Mouse (Mus musculus): ENCODE data around the gene Cpne5. TPM values are rescaled to one million over a fixed set of nuclear protein-coding genes. Genes with fewer than 3 reads are reported as not detected.

The Cpne5 gene
- total RNA-seq, 1 experiment from 2014 or later, result 1.9 TPM

- no peak for ATAC-seq (replicated peaks in 1 of 2; ENCODE audit: insufficient read depth in 1 of 2, low FRiP score in 2 of 2, low TSS enrichment in 1 of 2, low read depth in 1 of 2, poor library complexity in 2 of 2, severe bottlenecking in 2 of 2)
These were observed 54.8 kb downstream of the Cpne5 start for GRCm38 (mm10) chr17:29183162-29183561.

DNA sequence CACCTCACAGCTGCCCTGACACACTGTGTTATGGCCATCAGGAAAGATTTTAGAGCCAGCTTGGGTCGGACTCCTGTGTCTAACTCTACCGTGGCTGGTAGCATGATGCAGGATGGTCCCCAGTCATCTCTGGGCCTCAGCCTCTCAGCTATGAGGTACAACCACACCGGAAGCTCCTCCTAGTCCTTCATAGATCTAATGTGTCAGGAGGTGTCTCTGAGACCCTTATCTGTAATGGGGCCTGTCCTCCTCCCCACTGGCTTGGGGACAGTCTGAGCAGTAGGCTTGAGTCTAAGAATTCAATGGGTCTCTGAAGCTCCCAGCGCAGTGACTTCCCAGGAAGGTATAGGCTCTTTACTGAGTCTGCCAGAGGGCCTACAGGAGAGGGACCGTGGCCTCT, 56.2 kb downstream of the Cpne5 start:
- no peak for ATAC-seq (replicated peaks in 1 of 2; ENCODE audit: insufficient read depth in 1 of 2, low FRiP score in 2 of 2, low TSS enrichment in 1 of 2, low read depth in 1 of 2, poor library complexity in 2 of 2, severe bottlenecking in 2 of 2)

- no peak for ATAC-seq (replicated peaks in 1 of 2; ENCODE audit: insufficient read depth in 1 of 2, low FRiP score in 2 of 2, low TSS enrichment in 1 of 2, low read depth in 1 of 2, poor library complexity in 2 of 2, severe bottlenecking in 2 of 2)
These were observed 57.4 kb downstream of the Cpne5 start for GRCm38 (mm10) chr17:29180406-29181127.

DNA sequence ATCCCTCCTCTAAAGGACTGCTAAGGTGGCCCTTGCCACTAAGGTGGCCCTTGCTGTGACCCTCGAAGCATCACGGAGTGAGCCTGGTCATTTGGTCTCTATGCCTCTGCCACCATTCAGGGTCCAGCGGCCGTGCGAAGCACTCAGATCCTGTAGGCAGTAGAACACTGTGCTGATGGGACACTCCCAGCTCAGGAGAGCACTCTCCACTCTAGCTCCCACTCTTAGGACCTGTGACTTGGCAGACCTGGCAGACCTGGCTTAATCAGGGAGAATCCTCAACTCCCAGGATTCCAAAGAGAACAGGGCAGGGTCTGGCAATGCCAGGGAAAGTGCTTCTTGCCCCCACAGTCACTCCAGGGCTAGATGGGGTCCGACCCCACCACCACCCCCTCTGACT, 58.0 kb downstream of the Cpne5 start:
- no peak for ATAC-seq (replicated peaks in 1 of 2; ENCODE audit: insufficient read depth in 1 of 2, low FRiP score in 2 of 2, low TSS enrichment in 1 of 2, low read depth in 1 of 2, poor library complexity in 2 of 2, severe bottlenecking in 2 of 2)

- no peak for ATAC-seq (replicated peaks in 1 of 2; ENCODE audit: insufficient read depth in 1 of 2, low FRiP score in 2 of 2, low TSS enrichment in 1 of 2, low read depth in 1 of 2, poor library complexity in 2 of 2, severe bottlenecking in 2 of 2)
These were observed 59.4 kb downstream of the Cpne5 start for GRCm38 (mm10) chr17:29178503-29179059.

DNA sequence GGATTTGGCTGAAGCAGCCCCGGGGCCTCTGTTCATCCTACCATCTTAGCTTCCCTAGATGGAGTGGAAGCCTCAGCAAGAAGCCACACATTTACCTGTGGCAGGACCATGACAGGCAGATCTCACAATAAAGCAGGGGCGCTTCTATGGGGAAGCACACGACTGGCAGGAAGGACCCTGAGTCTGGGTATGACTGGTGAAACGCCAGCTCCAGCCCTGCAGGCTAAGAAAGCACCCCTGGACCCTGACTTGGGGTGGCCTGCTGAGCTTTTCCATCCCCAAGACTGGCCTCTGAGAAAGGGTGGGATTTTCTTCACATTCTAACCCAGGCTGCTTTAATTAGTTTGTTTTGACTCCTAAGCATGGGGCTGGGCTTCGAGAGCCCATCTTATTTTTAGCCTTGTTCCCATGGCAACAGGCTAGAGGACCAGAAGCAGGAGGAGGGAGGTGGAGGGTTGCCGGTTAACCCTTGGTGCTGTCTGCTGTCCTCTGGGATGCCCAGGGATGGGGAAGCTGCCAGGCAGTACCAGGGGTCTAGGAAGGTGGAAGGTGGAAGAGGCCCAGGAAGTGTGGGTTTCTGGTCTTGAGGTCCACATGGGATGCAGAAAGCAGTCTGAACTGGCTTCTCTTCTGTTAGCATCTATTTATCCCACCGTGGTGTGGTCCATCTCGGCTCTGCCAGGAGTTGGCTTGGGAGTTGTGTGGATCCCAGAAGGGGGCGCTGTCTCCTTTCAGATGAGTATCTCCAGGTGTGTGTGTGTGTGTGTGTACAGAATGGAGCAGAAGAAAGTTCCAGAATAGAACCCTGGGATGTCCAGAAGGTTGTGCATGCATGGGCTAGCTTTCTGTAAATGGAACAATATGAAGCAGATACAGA, 61.3 kb downstream of the Cpne5 start:
- no peak for ATAC-seq (replicated peaks in 1 of 2; ENCODE audit: insufficient read depth in 1 of 2, low FRiP score in 2 of 2, low TSS enrichment in 1 of 2, low read depth in 1 of 2, poor library complexity in 2 of 2, severe bottlenecking in 2 of 2)

DNA sequence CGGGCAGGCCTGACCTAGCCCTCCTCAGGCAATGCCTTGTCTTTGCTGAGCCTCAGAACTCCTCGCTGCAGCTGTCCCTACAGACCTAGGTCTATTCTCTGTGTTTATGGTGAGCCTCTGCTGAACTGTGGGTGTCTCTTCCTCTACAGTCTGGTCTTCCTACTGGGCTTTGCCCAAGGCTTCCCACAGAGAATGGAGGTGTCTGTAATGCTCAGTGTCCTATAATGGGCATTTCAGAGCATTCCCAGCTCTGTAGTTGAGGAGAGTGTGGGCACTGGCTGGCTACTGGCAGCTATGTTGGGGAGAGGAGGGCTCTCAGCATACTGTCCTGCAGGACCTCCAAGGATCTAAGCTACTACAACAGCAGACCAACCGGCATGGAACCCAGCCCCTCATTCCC, 62.3 kb downstream of the Cpne5 start:
- ATAC-seq (replicated peaks in 1 of 2; ENCODE audit: insufficient read depth in 1 of 2, low FRiP score in 2 of 2, low TSS enrichment in 1 of 2, low read depth in 1 of 2, poor library complexity in 2 of 2, severe bottlenecking in 2 of 2), result no peak

DNA sequence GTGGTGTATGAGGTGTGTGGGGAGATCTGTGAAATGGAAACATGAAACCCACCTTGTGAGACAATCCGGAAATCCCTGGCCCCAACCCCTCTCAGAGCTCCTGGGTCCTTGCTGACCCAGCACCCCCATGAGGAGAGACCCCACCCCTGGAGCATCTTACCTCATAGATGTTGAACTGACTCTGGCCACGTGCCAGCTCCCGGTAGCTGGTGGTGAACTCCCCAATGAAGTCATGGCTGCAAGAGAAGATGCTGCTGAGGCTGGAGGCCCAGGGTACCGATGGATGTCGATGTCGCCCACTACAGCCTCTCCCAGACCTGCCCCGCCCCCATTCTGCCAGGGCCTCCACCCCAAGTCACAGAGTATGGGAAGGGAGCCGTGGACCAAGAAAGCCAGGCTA, 64.8 kb downstream of the Cpne5 start:
- ATAC-seq (replicated peaks in 1 of 2; ENCODE audit: insufficient read depth in 1 of 2, low FRiP score in 2 of 2, low TSS enrichment in 1 of 2, low read depth in 1 of 2, poor library complexity in 2 of 2, severe bottlenecking in 2 of 2), result no peak

GRCm38 (mm10) chr17:29172062-29172461, 65.9 kb downstream of the Cpne5 start:
- ATAC-seq (replicated peaks in 1 of 2; ENCODE audit: insufficient read depth in 1 of 2, low FRiP score in 2 of 2, low TSS enrichment in 1 of 2, low read depth in 1 of 2, poor library complexity in 2 of 2, severe bottlenecking in 2 of 2), result peak; percentile 28 to 46

GRCm38 (mm10) chr17:29171001-29171772, 66.8 kb downstream of the Cpne5 start:
- ATAC-seq (replicated peaks in 1 of 2; ENCODE audit: insufficient read depth in 1 of 2, low FRiP score in 2 of 2, low TSS enrichment in 1 of 2, low read depth in 1 of 2, poor library complexity in 2 of 2, severe bottlenecking in 2 of 2), result peak; percentile 77 to 80

- ATAC-seq (replicated peaks in 1 of 2; ENCODE audit: insufficient read depth in 1 of 2, low FRiP score in 2 of 2, low TSS enrichment in 1 of 2, low read depth in 1 of 2, poor library complexity in 2 of 2, severe bottlenecking in 2 of 2), result no peak; a peak in 1 of 4 replicates
These were observed 67.5 kb downstream of the Cpne5 start for GRCm38 (mm10) chr17:29170431-29171000.

DNA sequence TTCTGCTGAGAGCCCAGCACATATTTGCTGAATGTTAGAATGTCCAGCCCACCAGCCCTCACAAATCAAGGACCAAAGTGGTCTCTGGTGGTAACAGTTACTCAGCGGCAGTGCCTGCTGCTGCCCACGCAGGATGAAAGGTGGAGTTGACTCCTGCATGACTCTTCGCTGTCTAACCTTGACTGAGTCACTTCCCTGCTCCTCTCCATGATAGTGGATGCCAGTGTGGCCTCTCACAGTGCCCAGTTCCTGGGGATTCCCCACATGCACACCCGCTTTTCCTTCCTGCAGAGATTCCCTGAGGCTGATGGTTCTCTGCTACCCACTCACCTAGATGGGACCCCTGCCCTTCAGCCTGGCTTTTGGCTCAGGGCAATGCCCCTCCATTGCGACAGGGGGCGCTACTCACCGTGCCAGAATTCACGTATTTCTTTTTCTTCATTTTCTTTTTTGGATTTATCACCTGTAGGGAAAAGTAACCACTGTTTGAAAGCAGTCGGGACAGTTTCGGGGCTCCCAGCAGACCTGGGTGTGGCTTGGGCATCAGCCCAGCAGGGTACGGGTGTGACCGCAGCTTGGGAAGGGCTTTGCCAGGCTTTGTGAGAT, 68.9 kb downstream of the Cpne5 start:
- ATAC-seq (replicated peaks in 1 of 2; ENCODE audit: insufficient read depth in 1 of 2, low FRiP score in 2 of 2, low TSS enrichment in 1 of 2, low read depth in 1 of 2, poor library complexity in 2 of 2, severe bottlenecking in 2 of 2), result no peak

GRCm38 (mm10) chr17:29168438-29168837, 69.5 kb downstream of the Cpne5 start:
- ATAC-seq (replicated peaks in 1 of 2; ENCODE audit: insufficient read depth in 1 of 2, low FRiP score in 2 of 2, low TSS enrichment in 1 of 2, low read depth in 1 of 2, poor library complexity in 2 of 2, severe bottlenecking in 2 of 2), result no peak

GRCm38 (mm10) chr17:29167371-29167770, 70.6 kb downstream of the Cpne5 start:
- ATAC-seq (replicated peaks in 1 of 2; ENCODE audit: insufficient read depth in 1 of 2, low FRiP score in 2 of 2, low TSS enrichment in 1 of 2, low read depth in 1 of 2, poor library complexity in 2 of 2, severe bottlenecking in 2 of 2), result no peak

GRCm38 (mm10) chr17:29165967-29166578, 71.9 kb downstream of the Cpne5 start:
- no peak for ATAC-seq (replicated peaks in 1 of 2; ENCODE audit: insufficient read depth in 1 of 2, low FRiP score in 2 of 2, low TSS enrichment in 1 of 2, low read depth in 1 of 2, poor library complexity in 2 of 2, severe bottlenecking in 2 of 2)

- no peak for ATAC-seq (replicated peaks in 1 of 2; ENCODE audit: insufficient read depth in 1 of 2, low FRiP score in 2 of 2, low TSS enrichment in 1 of 2, low read depth in 1 of 2, poor library complexity in 2 of 2, severe bottlenecking in 2 of 2)
These were observed 72.5 kb downstream of the Cpne5 start for GRCm38 (mm10) chr17:29165452-29165851.
